Mouse (Mus musculus): ENCODE results near the gene Dbr1.

The Dbr1 gene

DNA sequence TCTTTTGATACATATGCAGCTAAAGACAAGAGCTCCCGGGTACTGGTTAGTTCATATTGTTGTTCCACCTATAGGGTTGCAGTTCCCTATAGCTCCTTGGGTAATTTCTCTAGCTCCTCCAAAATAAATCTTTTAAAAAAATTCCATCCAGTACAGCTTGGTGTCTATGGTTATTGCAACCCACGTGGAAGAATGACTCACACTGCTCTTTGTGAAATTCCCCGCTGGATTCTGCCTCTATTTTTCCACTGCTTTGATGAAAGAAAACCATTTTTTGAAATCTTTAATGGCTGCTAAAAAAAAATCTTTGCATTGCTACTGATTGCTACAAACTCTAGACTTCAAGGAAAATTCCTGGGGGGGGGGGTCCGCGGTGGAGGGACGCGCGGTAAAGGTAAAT is 44.1 kb downstream of the Dbr1 start:
- DNase-seq (ENCODE audit: extremely low read depth, low read depth, low spot score), result no peak

DNA sequence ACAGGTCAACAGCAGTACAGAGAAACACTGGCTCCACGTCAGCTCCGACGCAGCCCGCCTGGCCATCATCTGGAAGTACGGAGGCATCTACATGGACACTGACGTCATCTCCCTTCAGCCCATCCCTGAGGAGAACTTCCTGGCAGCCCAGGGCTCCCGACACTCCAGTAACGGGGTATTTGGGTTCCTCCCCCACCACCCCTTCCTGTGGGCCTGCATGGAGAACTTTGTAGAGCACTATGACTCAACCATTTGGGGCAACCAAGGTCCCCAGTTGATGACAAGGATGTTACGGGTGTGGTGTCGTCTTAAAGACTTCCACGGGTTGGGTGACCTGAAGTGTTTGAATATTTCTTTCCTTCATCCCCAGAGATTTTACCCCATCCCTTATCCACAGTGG is 44.6 kb downstream of the Dbr1 start:
- no peak for DNase-seq (ENCODE audit: extremely low read depth, low read depth, low spot score)

DNA sequence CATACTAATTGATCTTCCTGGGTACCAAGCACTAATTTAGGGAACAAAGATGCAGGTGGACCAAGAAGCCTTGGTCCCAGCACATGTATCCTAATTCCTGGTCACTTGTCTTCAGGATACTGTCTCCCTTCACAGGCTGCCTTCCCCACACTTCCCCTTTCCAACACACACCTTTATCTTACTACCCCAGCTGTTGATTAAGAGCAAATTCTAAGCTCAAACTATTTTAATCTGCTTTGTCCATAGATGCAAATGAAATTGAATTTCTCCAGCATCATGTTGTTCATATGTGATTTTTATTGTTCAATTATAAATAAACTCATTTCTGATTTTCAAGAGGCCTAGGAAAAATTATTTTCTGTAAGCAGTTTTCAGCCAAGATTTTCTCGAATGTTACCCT is 46.4 kb downstream of the Dbr1 start:
- DNase-seq (ENCODE audit: extremely low read depth, low read depth, low spot score), result no peak

DNA sequence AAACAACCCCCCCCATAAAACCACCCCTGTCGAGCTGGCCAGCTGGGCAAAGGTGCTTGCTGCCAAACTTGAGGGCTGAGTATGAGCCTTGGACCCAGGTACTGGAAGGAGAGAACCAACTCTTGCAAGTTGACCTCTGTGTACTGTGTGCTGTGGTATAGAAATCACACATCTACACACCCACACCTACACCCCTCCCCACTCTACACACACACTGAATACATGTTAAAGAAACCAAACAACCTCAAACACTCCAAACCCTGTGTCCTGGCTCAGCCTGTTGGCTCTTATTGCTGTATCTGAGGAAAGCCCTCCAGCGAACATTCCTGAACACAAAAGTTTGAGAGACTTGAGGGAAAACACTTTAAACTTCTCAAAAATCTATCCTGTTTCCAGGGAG is 47.4 kb downstream of the Dbr1 start:
- DNase-seq (ENCODE audit: extremely low read depth, low read depth, low spot score), result no peak

GRCm38 (mm10) chr9:99624117-99624516 is 48.5 kb downstream of the Dbr1 start:
- DNase-seq (ENCODE audit: extremely low read depth, low read depth, low spot score), result no peak

DNA sequence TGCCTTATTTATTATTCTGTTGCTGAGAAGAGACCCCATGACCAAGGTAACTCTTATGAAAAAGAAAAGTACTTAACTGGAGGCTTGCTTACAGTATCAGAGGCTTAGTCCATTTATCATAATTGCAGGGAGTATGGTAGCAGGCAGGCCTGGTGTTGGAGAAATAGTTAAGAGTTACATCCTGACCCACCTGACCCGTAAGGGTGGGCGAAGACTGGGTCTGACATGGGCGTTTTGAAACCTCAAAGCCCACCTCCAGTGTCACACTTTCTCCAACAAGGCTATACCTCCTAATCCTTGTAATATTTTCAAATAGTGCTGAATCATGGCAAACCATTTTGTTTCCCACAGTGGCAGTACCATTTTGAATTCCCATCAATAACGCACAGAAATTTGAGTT is 53.0 kb downstream of the Dbr1 start:
- DNase-seq (ENCODE audit: extremely low read depth, low read depth, low spot score), result no peak

DNA sequence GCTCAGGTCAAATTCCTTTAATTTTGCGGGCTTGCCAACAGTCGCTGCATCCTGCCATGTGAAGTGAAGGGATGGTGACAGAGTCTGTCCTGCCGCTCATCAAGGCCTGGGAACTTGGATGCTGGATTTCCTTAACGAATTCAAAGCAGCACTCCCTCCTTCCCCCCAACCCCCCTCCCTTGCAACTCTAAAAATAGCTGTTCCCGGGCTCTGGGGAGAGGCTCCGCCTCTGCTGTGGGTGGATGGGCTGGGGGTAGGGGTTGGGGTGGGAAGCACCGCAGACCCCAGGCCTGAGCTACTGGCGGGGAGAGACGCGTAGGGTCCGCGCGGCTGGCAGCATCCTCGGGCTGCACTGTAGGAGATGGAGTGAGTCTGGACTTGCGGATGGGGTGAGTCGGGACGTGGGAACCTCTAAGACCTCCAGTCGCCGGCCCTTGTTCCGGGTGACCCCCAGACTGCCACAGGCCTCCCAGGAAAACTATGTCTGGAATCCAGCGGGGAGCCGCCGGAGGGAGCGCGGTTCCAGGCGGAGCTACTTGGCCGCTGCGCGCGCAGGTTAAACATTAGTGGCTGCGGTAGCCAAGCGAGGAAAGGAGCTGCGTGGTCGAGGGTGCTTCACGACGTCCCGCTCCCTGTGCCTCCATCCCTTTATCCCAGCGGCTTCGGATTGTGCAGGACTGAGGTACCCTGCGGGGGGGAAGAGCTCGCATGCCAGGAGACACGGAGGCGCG is 53.8 kb downstream of the Dbr1 start, which contains the start of gene Dzip1l:
Gene Dzip1l, plus strand, starts transcription at position 216 of the 731 bp plus-strand sequence.
- DNase-seq (ENCODE audit: extremely low read depth, low read depth, low spot score), result no peak

DNA sequence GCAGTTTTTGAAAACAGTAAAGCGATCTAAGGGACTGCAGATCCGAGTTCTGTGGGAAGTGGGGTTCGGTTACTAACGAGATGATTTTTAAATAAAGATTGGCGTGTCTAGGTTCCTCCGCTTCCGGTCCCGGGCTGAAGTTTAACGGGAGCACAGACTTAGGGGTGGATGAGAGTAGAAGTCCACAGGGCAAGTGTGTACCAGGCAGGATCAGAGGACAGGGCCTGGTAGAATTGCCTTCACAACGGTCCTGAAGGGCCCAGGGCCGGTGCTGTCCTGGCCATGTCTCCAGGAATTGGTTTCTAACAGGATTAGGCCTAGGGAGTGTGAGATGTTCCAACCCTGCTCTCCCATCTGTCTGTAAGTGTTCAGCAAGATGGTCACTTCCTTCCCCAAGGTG is 54.5 kb downstream of the Dbr1 start:
- DNase-seq (ENCODE audit: extremely low read depth, low read depth, low spot score), result no peak

DNA sequence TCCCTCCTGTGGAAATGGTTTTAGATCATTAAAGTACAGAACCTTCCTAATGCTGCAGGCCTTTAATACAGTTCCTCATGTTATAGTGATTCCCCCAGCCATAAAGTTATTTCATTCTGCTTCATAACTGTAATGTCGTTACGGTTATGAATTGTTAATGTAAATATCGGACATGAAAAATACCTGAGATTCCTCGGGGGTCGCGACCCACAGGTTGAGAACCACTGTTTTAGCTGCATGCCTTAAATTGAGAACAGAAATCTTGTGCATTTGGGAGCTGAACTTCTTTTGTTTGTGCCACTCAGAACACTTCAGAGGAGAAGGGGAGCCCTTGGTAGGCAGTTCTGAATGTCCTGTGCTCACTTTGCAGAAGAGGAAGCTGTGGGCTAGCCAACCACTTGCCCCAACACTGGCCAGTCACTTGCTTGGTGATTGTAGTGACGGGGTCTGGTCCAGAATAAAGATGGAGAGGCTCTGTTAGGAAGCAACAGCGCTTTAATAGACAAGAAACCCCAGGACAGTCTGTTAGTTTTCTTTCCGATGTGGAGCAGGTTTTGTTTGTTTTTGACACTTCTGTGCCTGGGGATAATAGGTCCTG is 55.0 kb downstream of the Dbr1 start:
- no peak for DNase-seq (ENCODE audit: extremely low read depth, low read depth, low spot score)

DNA sequence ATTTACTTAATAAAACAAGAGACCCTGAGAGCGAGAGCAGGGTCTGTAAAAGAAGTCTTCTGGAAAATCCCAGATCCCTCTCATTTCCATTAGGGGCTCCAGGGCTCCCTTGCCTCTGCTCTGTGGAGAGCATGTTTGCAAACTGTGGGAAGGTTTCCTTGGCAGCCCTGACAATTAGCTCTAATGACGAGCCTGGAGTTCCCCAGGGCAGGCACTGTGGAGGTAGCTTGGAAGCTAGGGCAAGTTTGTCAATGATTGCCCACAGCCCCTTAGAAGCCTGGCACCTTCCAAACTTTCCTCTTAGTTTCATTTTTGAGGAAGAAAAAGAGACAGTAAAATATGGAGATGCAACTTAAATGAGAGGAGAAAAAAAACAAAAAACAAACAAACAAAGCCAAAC is 56.2 kb downstream of the Dbr1 start:
- DNase-seq (ENCODE audit: extremely low read depth, low read depth, low spot score), result no peak

DNA sequence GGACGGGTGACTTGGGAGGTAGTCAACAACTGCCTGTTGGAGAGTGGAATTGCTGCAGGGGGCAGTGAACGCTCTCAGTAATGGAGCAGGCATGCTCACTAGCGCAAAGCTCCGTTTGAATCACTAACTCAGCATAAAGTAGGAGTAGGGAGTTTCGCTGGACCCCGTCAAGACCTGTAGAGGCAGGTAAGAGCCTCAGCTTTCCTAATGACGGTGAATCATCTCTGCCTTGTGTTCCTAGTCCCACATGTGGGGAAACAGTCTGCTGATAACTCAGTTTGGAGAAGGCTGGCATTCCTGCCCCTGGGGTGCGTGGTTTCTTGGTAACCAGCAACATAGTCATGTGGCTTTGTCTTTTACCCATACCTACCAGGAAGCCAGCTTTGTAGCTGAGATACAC is 56.7 kb downstream of the Dbr1 start:
- DNase-seq (ENCODE audit: extremely low read depth, low read depth, low spot score), result peak; percentile 85

Measured in fat pad, adult 2 months (tissue).